Mouse (Mus musculus) MEL (cell line): ENCODE data around the gene Shcbp1. TPM values are rescaled to one million over a fixed set of nuclear protein-coding genes. Genes with fewer than 3 reads are reported as not detected.

Experiments
- DNase-seq: peaks from one replicate; pipeline ENCODE4 v3.0.0; 2011; ENCODE audit warnings: low read depth, low spot score
- H3K27ac ChIP-seq: 2 replicates; pipeline ENCODE4 v1.5.1; 2012; ENCODE audit warnings: low read depth, mild to moderate bottlenecking, control low read depth, low read length, moderate library complexity; ENCODE audit not compliant: control insufficient read depth
- H3K27me3 ChIP-seq, 2 experiments: fragments of 150-350 bp in 1 of 2; sonication (generic) in 1 of 2; 2 replicates each; pipeline ENCODE4 v1.6.1; 2012; ENCODE audit warnings: low read length in 2 of 2, mild to moderate bottlenecking in 2 of 2, improper control_type of control experiment in 1 of 2, moderate library complexity in 1 of 2; ENCODE audit not compliant: insufficient read depth in 2 of 2, control insufficient read depth in 1 of 2
- H3K36me3 ChIP-seq, 2 experiments: 2 replicates each; pipeline ENCODE4 v1.6.1; 2012 to 2014; ENCODE audit warnings: low read length in 2 of 2, improper control_type of control experiment in 1 of 2, inconsistent platforms in 1 of 2, mild to moderate bottlenecking in 1 of 2; ENCODE audit not compliant: insufficient read depth in 2 of 2, control insufficient read depth in 1 of 2
- H3K4me1 ChIP-seq, 2 experiments: fragments of 150-350 bp in 1 of 2; sonication (generic) in 1 of 2; 2 replicates each; pipeline ENCODE4 v1.6.1; 2012; ENCODE audit warnings: low read length in 2 of 2, improper control_type of control experiment in 1 of 2, mild to moderate bottlenecking in 1 of 2; ENCODE audit not compliant: insufficient read depth in 2 of 2, control insufficient read depth in 1 of 2
- H3K4me3 ChIP-seq, 2 experiments: fragments of 150-350 bp in 1 of 2; sonication (generic) in 1 of 2; 2 replicates each; pipeline ENCODE4 v1.5.1; 2012; ENCODE audit warnings: low read depth in 2 of 2, low read length in 2 of 2, mild to moderate bottlenecking in 2 of 2, moderate library complexity in 2 of 2, control low read depth in 1 of 2, improper control_type of control experiment in 1 of 2; ENCODE audit not compliant: control insufficient read depth in 1 of 2, insufficient read depth in 1 of 2
- H3K79me2 ChIP-seq: 2 replicates; pipeline ENCODE4 v1.6.1; 2012; ENCODE audit warnings: mild to moderate bottlenecking, low read length, moderate library complexity; ENCODE audit not compliant: control insufficient read depth, poor library complexity, insufficient read depth
- H3K9ac ChIP-seq: 2 replicates; pipeline ENCODE4 v1.6.1; 2012; ENCODE audit warnings: low read depth, mild to moderate bottlenecking, control low read depth, low read length, moderate library complexity; ENCODE audit not compliant: control insufficient read depth, poor library complexity, severe bottlenecking
- H3K9me3 ChIP-seq: fragments of 150-350 bp; sonication (generic); replicated peaks from 2 replicates; pipeline ENCODE4 v1.6.1; 2012; ENCODE audit warnings: mild to moderate bottlenecking, low read length, improper control_type of control experiment, moderate library complexity; ENCODE audit not compliant: insufficient read depth
- BHLHE40 ChIP-seq: IDR thresholded peaks from 2 replicates; pipeline ENCODE4 v1.6.1; 2012; ENCODE audit warnings: low read depth, mild to moderate bottlenecking, inconsistent platforms, low read length, improper control_type of control experiment, borderline replicate concordance
- CTCF ChIP-seq, 3 experiments: IDR thresholded peaks in 2 of 3; conservative IDR thresholded peaks in 1 of 3; 2 replicates each; pipeline ENCODE4 v1.5.1; 2011 to 2012; ENCODE audit warnings: low read length in 3 of 3, low read depth in 2 of 3, mild to moderate bottlenecking in 2 of 3, improper control_type of control experiment in 1 of 3, inconsistent platforms in 1 of 3, mixed read lengths in 1 of 3, moderate library complexity in 1 of 3; ENCODE audit not compliant: control insufficient read depth in 1 of 3, insufficient read depth in 1 of 3, poor library complexity in 1 of 3, severe bottlenecking in 1 of 3
- E2F4 ChIP-seq: IDR thresholded peaks from 2 replicates; pipeline ENCODE4 v1.6.1; 2011; ENCODE audit warnings: low read depth, low read length, improper control_type of control experiment, borderline replicate concordance
- EP300 ChIP-seq, 2 experiments: IDR thresholded peaks; 2 replicates each; pipeline ENCODE4 v1.6.1; 2011; ENCODE audit warnings: improper control_type of control experiment in 2 of 2, low read length in 2 of 2, low read depth in 1 of 2, mild to moderate bottlenecking in 1 of 2
- ETS1 ChIP-seq: IDR thresholded peaks from 2 replicates; pipeline ENCODE4 v1.6.1; 2012; ENCODE audit warnings: low read depth, mild to moderate bottlenecking, inconsistent platforms, low read length, improper control_type of control experiment, moderate library complexity
- GABPA ChIP-seq: IDR thresholded peaks from 2 replicates; pipeline ENCODE4 v1.6.1; 2012; ENCODE audit warnings: low read depth, mild to moderate bottlenecking, inconsistent platforms, low read length, improper control_type of control experiment, moderate library complexity
- GATA1 ChIP-seq: IDR thresholded peaks from 2 replicates; pipeline ENCODE4 v1.6.1; 2011; ENCODE audit warnings: low read depth, low read length, improper control_type of control experiment
- HCFC1 ChIP-seq: IDR thresholded peaks from 2 replicates; pipeline ENCODE4 v1.6.1; 2012; ENCODE audit warnings: low read depth, mild to moderate bottlenecking, inconsistent platforms, low read length, improper control_type of control experiment, moderate library complexity
- JUND ChIP-seq: IDR thresholded peaks from 2 replicates; pipeline ENCODE4 v1.6.1; 2011; ENCODE audit warnings: low read depth, mild to moderate bottlenecking, improper control_type of control experiment, low read length
- MAFK ChIP-seq: IDR thresholded peaks from 2 replicates; pipeline ENCODE4 v1.6.1; 2011; ENCODE audit warnings: low read depth, mild to moderate bottlenecking, low read length, improper control_type of control experiment, borderline replicate concordance
- MAX ChIP-seq: IDR thresholded peaks from 2 replicates; pipeline ENCODE4 v1.6.1; 2011; ENCODE audit warnings: low read length, improper control_type of control experiment
- MAZ ChIP-seq: IDR thresholded peaks from 2 replicates; pipeline ENCODE4 v1.6.1; 2012; ENCODE audit warnings: low read depth, mild to moderate bottlenecking, inconsistent platforms, low read length, improper control_type of control experiment
- MEF2A ChIP-seq: IDR thresholded peaks from 2 replicates; pipeline ENCODE4 v1.6.1; 2014; ENCODE audit warnings: low read depth, mild to moderate bottlenecking, inconsistent platforms, low read length, improper control_type of control experiment; ENCODE audit not compliant: poor library complexity, insufficient replicate concordance, severe bottlenecking; ENCODE audit errors: extremely low read depth
- MXI1 ChIP-seq: IDR thresholded peaks from 2 replicates; pipeline ENCODE4 v1.6.1; 2011; ENCODE audit warnings: mild to moderate bottlenecking, low read depth, low read length, improper control_type of control experiment
- MYB ChIP-seq: IDR thresholded peaks from 2 replicates; pipeline ENCODE4 v1.6.1; 2011; ENCODE audit warnings: mild to moderate bottlenecking, low read depth, low read length, improper control_type of control experiment
- NRF1 ChIP-seq: IDR thresholded peaks from 2 replicates; pipeline ENCODE4 v1.6.1; 2014; ENCODE audit warnings: low read depth, mild to moderate bottlenecking, inconsistent platforms, low read length, improper control_type of control experiment, moderate library complexity; ENCODE audit not compliant: poor library complexity, insufficient read depth, severe bottlenecking
- POLR2AphosphoS2 ChIP-seq: IDR thresholded peaks from 2 replicates; pipeline ENCODE4 v1.6.1; 2011; ENCODE audit warnings: low read length, improper control_type of control experiment
- RAD21 ChIP-seq: IDR thresholded peaks from 2 replicates; pipeline ENCODE4 v1.6.1; 2011; ENCODE audit warnings: mild to moderate bottlenecking, low read depth, low read length, improper control_type of control experiment
- SIN3A ChIP-seq: IDR thresholded peaks from 2 replicates; pipeline ENCODE4 v1.6.1; 2012; ENCODE audit warnings: low read length, improper control_type of control experiment, inconsistent platforms
- SMC3 ChIP-seq: IDR thresholded peaks from 2 replicates; pipeline ENCODE4 v1.6.1; 2011; ENCODE audit warnings: low read depth, low read length, improper control_type of control experiment
- TBP ChIP-seq: IDR thresholded peaks from 2 replicates; pipeline ENCODE4 v1.8.0; 2011; ENCODE audit warnings: low read depth, low read length, improper control_type of control experiment
- TCF12 ChIP-seq: IDR thresholded peaks from 2 replicates; pipeline ENCODE4 v1.6.1; 2014; ENCODE audit warnings: low read depth, mild to moderate bottlenecking, inconsistent platforms, low read length, improper control_type of control experiment, moderate library complexity
- ZC3H11A ChIP-seq: IDR thresholded peaks from 2 replicates; pipeline ENCODE4 v1.6.1; 2012; ENCODE audit warnings: low read depth, mild to moderate bottlenecking, inconsistent platforms, low read length, improper control_type of control experiment
- polyA plus RNA-seq, 2 experiments: library from polyadenylated mRNA; stranded (reverse) in 1 of 2; unstranded in 1 of 2; fragments of >175 nt in 1 of 2; fragments of >200 nt in 1 of 2; gene quantifications; 2 replicates each; pipeline versions ENCODE4 v1.2.1 to v1.2.4; 2012; ENCODE audit warnings: low replicate concordance in 2 of 2, low read depth in 1 of 2; ENCODE audit not compliant: insufficient read length in 2 of 2, insufficient read depth in 1 of 2, missing spikeins in 1 of 2
- total RNA-seq: library from RNA; depleted of rRNA; stranded (reverse); fragments of 300-350 nt; gene quantifications from 2 replicates; pipeline ENCODE4 v1.2.3, GENCODE M21; 2012

Gene Shcbp1
- total and polyA plus RNA-seq, 3 experiments: 19.2 to 55.9 (median 19.7) TPM

DNA sequence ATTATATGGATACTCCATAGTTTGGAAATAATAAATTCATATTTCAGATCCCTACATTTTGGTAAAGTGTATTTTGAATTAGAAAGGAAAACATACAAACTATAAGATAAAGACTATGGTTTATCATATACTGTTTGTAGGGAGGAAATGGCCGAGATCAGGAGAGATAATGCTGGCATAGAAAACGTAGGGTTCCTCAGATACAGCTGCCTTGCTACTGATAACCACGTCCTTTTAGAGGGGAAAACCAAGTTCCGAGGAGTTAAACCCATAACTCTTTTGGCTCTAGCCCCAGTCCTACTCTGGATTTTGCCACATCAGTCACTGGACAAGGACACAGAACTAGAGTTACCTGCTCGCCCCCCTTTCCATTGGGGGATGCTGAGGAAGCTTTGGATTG is 26.3 kb downstream of the Shcbp1 start:
- no peaks in the 10 kb centered on the region for H3K27me3 ChIP-seq
- peaks cover 6 to 7% of the 10 kb centered on the region in 2 experiments for H3K4me1 ChIP-seq
- peak; percentile 26 for DNase-seq
- no peaks in the 10 kb centered on the region for H3K9me3 ChIP-seq
- no peak overlapping the region for H3K9ac ChIP-seq
- H3K4me3 ChIP-seq: no peak overlapping the region
- no peaks in the 10 kb centered on the region for H3K79me2 ChIP-seq
- TF ChIP-seq TBP (no peak), HCFC1 (no peak), JUND (no peak), MAFK (no peak), RAD21 (no peak), EP300 (IDR thresholded peaks at IDR 0.05; ENCODE audit: low read depth in 1 of 2, low read length in 2 of 2) (peak; percentile 54 to 69; a peak in 3 of 4 replicates), MYB (no peak), GABPA (no peak), MEF2A (no peak), NRF1 (no peak), ZC3H11A (no peak), E2F4 (no peak), MXI1 (no peak), MAZ (no peak), SIN3A (no peak), GATA1 (peak; percentile 77), TCF12 (peak; percentile 67; the same call in 1 of the 2 replicates), BHLHE40 (no peak), ETS1 (peak; percentile 37; the same call in 1 of the 2 replicates)
- no peak overlapping the region for H3K27ac ChIP-seq
- peaks cover 5 to 7% of the 10 kb centered on the region in 2 experiments for H3K36me3 ChIP-seq

DNA sequence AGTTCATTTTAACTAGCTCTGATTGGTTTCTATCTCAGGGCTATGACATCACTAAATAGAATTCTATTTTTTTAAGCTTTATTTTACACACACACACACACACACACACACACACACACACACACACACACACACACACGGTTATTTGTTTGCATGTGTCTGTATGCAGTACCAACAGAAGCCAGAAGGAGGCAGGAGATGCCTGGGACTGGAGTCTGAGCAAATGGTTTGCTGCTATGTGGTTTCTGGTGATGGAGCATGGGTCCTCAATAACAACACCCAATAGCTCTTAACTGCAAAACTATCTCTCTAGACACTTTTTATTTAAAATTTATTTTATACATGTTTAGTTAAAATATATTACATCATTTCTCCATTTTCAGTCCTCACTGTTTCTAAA is 48.4 kb downstream of the Shcbp1 start:
- Histone ChIP-seq H3K4me1 (no peaks in the 10 kb centered on the region), H3K4me3 (no peak overlapping the region), H3K27ac (no peak overlapping the region), H3K27me3 (no peaks in the 10 kb centered on the region), H3K36me3 (no peaks in the 10 kb centered on the region), H3K79me2 (no peaks in the 10 kb centered on the region), H3K9me3 (no peaks in the 10 kb centered on the region), H3K9ac (no peak overlapping the region)
- peak; percentile 51 for DNase-seq
- TF ChIP-seq MAZ: no peak
- no peak for TF ChIP-seq TCF12
- no peak for TF ChIP-seq EP300 (IDR thresholded peaks at IDR 0.05; ENCODE audit: low read depth in 1 of 2, low read length in 2 of 2)
- peak; percentile 32 for TF ChIP-seq ZC3H11A
- peak; percentile 32 to 58 (median 49) for TF ChIP-seq CTCF (IDR thresholded peaks at IDR 0.05 in 2 of 3, conservative IDR thresholded peaks at IDR 0.05 in 1 of 3; ENCODE audit: control insufficient read depth in 1 of 3, insufficient read depth in 1 of 3, low read depth in 2 of 3, low read length in 3 of 3, poor library complexity in 1 of 3, severe bottlenecking in 1 of 3)
- peak; percentile 64 for TF ChIP-seq SMC3
- TF ChIP-seq MAX: no peak
- TF ChIP-seq POLR2AphosphoS2: no peak
- TF ChIP-seq RAD21: peak; percentile 63
